Mouse (Mus musculus) spleen, postnatal 4 days (tissue): ENCODE measurements around the gene Gng13.
A peak's percentile ranks its signal among the peaks of the same experiment; 100 is the strongest.

Experiments
- DNase-seq, 2 experiments: peaks; one replicate each; pipeline ENCODE4 v3.0.0; 2022; ENCODE audit warnings: low spot score in 2 of 2

Gng13 gene

DNA sequence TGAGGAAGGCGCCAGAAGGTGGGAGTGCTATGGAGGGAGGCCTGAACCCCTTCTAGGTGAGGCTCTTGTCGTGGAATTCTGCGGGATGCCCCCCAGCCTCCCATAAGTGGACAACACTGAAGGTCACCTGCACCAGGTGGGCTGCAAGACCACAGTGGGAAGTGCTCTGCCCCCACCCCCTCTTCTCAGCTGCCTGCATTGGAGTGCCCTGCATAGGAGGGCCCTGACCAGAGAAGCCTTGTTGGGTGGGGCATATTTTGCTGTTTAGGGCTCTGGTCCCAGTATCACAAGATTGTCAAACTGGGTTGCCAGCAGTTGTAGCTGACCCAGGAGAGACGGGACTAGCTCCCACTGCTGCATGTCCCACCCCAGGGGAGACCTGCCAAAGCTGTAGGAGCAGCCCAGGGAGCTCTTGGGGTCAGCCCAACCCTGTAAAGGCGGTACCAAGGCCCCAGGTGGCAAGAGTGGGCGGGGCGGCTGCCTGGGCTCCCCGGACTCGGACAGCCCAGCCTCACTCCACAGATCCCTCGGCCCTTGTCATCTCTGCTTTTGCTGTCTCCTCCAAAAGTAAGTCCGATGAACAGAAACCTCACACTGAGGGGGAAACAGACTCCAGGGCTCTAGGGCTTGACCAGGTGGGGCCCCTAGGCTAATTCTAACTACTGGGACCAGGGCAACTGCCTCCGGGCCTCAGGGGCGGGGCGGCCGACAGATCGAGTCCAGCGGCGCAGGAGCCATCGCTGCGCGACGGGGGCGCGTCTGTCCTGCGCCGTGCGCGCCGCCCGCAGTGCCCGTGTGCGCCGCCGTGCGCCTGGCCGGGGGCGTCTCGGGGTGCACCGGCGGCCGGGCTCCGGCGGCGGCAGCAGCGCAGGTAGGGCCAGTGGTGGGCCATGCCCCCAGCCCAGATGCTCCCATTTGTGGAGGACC, at the start of gene Gng13:
Gene Gng13, plus strand, starts transcription at position 461 of the 927 bp plus-strand sequence.
- DNase-seq: no peak

DNA sequence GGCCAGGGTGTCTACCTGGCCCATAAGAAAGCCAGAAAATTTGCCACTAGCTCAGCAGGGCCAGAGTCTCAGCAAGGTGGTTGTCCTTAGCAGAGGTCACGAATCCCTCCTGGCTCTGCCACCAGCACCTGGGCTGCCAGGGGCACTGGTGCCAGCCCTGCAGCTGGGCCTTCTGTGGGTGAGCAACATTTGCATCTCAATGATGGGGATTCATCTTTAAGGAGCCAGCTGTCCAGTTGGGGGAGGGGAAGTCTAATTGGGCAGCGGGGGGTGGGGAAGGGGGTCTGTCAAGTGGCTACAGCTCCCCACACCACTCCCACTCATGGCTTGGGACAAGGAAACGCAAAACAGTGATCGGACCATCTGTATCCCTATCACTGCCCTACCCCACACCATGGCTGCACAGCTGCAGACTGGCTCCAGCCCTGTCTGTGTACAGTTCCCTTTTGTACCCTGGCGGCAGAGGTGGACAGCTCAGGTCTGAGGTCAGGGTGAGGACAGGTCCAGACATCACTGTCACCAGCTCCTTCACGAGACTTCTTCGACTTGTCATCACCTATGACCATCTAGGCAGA, 48.4 kb upstream of the Gng13 start:
- DNase-seq: no peak

DNA sequence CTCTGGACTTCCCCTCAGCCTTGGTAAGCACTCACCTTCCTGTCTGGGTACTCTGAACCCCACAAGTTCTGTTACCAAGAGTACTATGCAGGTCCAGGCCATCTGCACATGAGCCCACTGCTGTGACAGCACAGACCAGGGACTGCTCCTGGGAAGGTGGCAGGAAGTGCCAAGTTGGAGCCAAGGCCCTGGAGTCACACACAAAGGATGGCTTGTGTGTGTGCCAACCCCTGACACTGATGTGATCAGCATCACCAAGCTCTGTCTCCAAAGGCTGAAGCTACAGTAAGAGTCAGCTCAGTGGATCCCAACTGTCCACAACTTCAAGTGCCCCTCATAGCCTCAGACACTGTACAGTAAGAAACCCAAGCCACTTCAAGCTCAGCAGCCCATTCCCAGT, 44.0 kb upstream of the Gng13 start:
- DNase-seq: no peak

DNA sequence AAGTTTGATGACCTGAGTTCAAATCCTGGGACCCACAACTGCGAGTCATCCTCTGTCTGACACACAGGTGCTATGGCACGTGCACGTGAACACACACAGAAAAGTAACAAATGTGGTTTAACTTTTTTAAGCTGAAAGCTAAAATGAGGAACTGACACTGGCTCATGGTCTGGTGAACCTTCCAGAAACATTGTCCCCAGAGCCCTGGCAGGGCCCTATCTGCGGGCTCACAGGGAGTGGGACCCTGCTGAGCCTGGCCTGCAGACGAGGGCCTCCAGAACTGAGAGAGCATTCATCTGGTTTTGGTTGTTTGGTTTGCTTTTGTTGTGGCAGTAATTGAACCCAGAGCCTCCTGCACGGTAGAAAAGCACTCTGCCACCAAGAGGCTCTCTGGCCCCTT, 39.0 kb upstream of the Gng13 start:
- DNase-seq: no peak

DNA sequence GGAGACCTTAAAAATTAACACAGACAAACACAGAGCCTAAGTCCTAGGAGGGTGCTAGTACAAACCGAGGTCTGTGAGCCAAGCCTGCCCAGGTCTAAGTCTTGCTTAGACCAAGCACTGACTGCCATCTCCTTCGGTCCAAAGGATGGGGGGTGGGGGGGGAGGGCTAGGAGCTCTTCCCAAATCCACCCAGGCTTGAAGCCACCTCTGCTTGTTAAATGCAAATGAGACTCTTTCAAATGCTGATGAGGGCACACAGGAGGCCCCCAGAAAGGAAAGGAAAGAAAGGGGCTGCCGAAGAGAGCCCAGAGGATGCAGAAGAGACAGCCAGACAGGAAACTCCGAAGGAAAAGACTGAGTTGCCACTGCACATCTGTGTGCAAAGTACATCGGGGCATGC, 37.2 kb upstream of the Gng13 start:
- no peak for DNase-seq

DNA sequence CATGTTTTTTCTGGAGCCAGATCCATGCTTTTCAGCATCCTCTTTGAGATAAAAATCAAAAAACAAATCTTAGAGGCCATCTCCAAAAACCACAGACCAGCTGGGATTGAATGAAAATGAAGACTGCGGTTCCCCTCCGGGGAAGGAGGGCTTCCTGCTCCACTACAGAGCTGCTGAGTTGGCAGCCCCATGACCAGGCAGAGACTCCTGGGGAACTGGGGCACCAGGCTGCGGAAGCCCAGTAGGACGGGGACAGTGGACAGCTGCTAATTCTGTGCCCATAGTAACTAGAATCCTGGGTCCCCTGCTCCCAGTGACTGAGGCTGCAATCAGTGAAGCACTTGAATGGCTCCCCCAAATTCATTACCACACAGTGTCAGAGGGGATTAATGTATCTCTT, 35.3 kb upstream of the Gng13 start:
- DNase-seq: no peak

DNA sequence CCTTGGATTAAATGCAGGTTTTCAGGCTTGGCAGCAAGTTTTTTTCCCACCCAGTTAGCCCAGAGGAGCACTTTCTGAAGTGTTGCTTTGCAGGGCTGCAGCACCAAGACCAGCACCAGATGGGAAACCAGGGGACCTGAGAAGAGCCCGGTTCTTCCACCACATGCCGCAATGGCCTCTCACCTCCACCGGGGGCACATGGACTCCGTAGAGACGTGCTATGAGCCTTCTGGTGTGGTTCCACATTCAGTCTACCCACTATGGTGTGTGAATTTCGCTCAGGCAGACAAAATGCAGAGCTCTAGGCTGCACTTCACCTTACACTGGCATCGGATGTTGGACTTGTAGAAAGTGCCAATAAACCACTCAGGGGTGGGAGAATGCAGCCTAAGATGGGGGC, 30.6 kb upstream of the Gng13 start:
- no peak for DNase-seq

DNA sequence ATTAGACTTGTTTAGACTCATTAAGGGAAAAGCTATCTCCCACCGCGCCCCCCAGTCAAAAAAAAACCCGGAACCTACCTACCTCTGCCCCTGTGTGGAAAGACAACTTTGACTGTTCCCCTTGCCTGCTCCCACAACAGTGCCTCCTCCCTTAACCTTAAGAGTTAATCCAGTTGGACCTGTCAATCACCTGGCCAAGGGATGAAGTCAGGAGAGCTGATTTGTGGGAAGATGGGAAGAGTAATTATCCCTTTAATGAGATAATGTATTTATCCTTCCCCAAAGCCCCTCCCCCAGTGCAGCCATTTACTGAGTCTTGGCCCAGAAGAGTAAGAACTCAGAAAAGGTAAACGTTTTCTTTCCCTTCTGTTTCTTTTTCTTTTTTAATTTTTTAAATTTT, 28.0 kb upstream of the Gng13 start:
- no peak for DNase-seq

DNA sequence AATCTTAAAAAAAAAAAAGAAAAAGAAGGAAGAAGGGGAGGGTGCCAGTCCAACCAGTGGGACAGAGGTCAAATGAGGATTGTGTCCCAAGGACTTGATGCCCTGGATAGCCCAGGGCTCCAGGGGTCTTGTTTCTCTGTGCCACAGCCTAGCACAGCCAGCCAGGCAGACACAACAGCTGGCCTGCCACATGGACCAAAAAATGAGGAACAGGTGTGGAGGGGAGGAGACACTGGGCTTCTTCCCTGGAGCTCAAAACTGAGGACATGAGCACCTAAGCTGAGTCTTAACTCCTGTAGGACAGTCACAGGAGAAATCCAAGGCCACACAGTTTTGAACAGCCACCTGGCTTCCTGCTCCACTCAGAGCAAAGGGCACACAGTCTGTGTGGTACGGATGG, 20.7 kb upstream of the Gng13 start:
- no peak for DNase-seq

DNA sequence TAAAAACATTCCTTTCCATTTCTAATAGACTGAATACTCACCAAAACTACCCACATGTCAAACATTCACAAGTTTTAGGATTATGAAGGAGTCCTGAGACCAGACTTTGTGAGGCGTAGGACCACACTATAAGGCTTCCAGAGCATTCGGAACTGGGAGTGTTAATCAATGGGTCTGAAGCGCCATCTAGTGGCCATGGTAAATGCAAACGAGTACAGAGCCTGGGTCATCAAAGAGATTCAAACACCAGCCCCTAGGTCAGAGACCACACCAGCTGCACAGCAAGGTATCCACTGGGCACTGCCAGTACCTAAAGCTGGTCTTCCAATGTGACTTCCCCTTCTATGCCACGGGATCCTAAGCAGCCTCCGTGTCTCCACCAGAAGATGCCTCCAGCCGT, 18.5 kb upstream of the Gng13 start:
- peak; percentile 58 to 85 for DNase-seq

DNA sequence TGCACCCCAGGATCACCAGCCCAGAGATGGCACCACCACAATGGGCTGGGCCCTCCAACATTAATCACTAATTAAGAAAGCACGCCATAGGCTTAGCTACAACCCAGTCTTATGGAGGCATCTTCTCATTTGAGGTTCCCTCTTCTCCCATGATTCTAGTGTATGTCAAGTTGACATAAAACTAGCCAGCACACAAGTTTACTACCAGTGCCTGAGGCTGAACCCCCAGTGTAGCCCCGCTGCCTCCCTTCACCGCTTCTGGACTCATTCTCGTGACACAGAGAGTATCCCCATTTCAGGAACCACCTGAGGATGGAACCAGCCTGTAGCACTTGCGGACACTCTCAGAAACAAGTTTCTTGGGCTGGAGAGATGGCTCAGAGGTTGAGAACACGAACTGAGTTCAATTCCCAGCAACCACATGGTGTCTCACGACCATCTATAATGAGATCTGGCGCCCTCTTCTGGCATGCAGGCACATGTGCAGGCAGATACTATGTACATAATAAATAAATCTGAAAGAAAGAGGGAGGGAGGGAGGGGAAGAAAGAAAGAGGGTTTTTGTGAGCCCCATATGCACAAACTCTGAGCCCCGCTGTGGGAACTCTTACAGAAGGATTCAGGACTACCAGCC, 16.0 kb upstream of the Gng13 start:
- DNase-seq: no peak

DNA sequence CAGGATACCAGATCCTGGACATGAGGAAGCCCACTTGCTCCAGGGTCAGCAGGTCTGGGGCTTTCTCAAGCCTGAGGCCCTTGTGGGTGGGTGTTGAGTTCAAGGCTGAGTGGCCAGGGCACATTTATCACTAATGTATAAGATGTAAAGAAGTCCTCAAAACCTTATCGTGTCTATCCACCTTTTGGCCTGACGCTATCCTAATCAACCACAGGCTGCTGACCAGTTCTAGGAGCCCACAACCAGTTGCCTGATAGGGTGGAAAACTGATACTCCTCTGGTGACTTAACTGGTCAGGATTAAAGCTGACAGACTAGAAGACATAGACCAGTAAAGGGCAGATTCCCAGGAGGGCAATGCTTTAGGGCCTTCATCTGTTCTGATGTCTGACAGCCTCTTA, 7.0 kb upstream of the Gng13 start:
- no peak for DNase-seq

DNA sequence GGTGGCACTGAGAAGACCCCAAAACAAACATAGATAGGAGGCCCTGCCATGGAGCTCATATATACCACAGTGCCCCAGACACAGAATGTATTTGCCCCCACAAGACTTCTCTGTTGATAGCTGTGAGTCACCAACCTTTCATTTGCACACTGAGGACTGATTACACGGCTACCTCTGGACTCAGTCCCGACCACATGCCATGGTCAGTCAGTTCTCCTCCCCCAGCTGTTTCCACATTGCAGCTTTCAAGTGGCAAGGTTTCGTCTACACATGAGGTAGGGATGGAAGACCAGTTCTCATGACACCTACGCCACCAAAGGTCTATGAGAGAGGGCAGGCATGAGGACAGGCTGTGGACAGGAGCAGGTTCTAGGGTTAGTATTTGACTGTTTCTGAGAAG, 5.8 kb upstream of the Gng13 start:
- DNase-seq: no peak

DNA sequence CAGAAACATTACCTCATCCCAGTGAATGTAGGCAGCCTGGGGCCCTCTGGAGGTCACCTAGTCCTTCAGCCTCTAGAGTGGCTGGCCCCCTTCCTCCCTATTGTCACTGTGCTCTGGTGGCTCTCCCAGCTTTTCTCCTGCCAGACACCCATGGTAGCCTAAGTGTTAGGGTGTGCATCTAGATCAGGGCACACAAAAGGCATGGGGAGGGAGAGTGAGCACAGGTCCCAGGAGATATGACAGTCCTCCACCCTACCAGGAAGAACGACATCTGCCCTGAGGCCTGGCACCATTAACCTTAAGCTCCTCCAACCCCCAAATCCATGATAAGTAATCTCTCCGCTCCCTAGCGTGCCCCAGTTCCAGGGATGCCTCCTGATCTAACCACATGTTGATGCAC, 1.3 kb upstream of the Gng13 start:
- DNase-seq: no peak

DNA sequence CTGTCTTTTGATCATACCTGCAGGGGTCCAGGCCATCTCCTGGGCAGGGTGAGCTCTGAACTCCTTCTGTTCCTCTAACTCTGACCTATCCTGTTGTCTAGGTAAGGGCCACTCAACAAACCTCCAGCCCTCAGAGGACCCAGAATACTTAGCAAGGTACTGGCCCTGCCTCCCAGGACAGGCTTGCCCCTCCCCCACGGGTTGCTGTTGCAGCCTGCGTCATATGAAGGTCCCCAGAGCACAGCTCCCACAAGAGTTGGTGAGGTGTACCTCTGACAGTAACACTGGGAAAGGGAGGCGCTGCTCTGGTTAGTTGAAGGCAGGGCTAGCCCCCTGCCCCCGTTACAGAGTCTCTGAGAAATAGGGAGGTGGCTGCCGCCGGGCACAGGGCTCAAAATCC, 841 bp upstream of the Gng13 start:
- no peak for DNase-seq

DNA sequence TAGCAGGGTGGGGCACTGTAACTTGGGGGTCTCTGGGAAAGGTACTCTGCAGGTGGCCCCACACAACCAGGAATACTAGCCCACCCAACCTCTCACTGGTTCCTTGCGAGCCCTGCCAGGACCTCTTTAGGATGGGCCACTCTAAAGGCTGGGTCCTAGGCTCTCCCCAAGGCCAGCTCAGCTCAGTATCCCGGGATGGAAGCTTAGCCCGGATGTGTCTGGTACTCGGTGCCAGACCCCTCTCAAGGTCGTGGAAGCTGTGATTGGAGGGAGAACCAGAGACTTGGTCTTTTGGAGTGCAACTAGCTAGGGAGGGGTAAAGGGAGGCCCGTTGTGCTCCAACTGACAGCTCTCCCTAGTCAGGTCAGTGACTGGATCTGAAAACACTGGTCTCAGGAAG, 720 bp downstream of the Gng13 start:
- no peak for DNase-seq

DNA sequence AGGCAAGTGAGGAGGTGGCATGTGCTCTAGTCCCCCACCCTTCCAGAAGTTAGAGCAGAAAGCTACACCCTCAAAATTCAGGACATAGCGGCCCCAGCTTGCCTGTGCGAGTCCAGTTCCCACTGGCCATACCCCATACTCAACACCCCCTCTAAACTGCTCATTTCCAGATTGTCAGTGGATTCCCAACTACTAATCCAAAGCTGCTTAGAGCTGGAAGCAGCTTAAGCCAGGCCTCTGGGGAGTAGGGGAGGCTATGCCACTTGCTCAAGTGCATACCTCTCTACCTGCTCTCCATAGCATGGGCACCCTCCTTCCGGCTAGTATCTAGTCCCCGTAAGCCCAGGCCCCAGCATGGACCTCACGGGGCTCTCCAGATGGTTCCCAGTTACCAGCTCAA, 4.5 kb downstream of the Gng13 start:
- no peak for DNase-seq

DNA sequence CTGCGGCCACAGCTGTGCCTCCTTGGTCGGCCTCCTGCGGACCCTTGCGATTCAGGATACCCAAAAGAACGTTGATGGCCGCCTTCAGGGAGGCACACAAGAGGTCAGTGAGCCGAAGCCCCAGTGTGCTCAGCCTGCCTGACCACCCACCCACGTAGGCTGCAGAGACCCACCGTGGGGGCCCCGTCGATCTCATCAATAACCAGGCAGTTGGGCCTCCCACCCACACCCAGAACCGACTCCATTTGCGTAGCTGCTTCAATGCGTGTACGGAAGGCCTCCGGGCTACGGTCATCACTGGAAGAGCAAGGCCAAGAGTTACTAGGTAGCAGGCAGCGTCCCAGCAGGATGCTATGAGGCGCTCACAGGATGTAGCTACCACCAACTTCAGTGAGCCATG, 6.5 kb downstream of the Gng13 start:
- DNase-seq: no peak

DNA sequence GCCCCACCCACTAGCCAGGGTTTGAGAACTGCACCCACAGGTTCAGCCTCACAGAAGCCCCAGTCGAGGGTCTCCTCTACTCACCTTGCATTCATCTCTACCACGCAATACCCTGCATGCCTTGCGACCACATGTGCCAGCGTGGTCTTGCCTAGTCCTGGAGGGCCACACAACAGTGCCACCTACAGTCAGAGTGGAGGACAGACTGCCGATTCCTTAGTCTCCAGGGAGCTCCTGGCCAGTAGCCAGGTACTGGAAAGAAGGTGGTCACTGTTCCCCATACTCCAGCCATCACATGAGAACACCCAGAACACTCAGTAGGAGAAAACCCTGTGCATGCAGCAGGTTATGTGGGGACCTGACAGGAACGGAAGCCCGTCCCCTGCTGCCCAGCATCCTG, 6.9 kb downstream of the Gng13 start:
- DNase-seq: no peak

DNA sequence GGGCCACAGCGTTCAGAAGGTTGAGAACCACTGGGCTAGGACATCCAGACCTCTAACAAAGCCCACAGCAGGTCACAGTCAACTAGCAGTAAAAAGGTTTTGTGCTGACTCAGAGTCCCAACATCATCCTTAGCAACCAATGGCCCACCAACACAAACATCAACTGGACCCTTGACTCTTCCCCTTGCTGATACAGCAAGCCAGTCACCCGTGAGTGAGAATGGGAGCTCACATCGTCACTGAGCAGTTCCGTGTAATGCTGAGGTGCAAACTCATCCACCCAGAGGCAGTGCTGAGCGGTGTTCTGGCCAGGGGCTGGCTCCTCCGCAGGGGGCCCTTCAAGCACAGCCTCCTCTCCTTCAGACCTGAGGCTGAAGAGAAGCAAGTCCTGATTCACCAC, 8.3 kb downstream of the Gng13 start:
- DNase-seq: no peak

DNA sequence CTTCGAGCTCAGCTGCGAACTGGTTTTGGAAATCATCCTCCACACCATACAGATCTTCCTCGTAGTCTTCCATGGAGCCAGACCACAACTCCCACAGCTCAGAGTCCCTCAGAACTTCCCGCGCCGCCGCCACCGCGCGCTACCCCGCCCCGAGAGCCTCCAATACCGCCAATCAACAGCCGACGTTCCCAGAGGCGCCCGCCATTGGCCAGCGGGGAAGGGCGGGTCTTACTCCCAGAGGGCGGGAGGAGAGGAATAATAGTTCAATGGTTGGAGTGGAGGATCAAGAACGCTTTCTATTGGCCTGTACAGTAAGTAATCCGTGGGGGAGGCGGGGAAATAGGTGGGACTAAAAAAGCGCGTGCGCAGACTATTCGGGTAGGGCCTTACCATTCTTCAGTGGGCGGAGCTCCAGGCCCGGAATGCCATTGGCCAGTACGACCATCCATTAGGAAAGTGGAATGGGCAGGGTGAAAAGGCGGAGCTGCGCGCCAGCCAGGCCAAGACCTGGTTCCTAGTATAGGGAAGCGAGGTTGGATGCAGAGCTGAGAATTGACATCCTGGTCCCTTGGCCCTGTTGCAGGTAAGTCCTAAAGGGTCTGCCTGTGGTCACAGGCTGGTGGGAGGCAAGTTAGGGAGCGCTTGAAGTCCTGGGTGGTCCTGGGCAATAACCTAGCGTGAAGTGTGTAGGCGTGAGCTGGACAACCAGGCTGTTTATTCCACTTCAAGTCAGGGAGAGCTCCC, 10.5 kb downstream of the Gng13 start, which contains the start of the genes Chtf18 and Rpusd1:
Gene Chtf18, minus strand, starts transcription at position 155 of the 744 bp plus-strand sequence.
Gene Rpusd1, plus strand, starts transcription at position 406 of the 744 bp plus-strand sequence.
- peak; percentile 97 to 99 for DNase-seq

DNA sequence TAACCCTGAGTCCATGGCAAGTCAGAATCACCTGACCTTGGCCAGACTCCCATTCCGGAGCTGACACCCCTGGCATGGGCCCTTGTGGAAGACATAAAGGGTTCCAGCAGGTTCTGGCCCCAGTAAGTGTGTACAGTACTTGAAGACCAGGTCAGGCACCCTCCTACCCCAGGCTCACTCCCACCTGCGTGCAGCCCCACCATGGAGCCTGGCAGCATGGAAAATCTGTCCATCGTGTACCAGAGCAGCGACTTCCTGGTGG, 11.0 kb downstream of the Gng13 start:
- DNase-seq: no peak
